Mouse (Mus musculus) MEL (cell line): ENCODE measurements at regions not wholly inside any gene's neighbourhood (a gene's known extent, or its start where the extent isn't known, plus 50 kb on each side); places are given as distances from the start of the nearest gene placed in this dataset.
A peak's percentile ranks its signal among the peaks of the same experiment; 100 is the strongest.

Source experiments
- DNase-seq: peaks from one replicate; pipeline ENCODE4 v3.0.0; 2011; ENCODE audit warnings: low read depth, low spot score
- H3K27ac ChIP-seq: 2 replicates; pipeline ENCODE4 v1.5.1; 2012; ENCODE audit warnings: low read depth, mild to moderate bottlenecking, control low read depth, low read length, moderate library complexity; ENCODE audit not compliant: control insufficient read depth
- H3K27me3 ChIP-seq, 2 experiments: fragments of 150-350 bp in 1 of 2; sonication (generic) in 1 of 2; 2 replicates each; pipeline ENCODE4 v1.6.1; 2012; ENCODE audit warnings: low read length in 2 of 2, mild to moderate bottlenecking in 2 of 2, improper control_type of control experiment in 1 of 2, moderate library complexity in 1 of 2; ENCODE audit not compliant: insufficient read depth in 2 of 2, control insufficient read depth in 1 of 2
- H3K36me3 ChIP-seq, 2 experiments: 2 replicates each; pipeline ENCODE4 v1.6.1; 2012 to 2014; ENCODE audit warnings: low read length in 2 of 2, improper control_type of control experiment in 1 of 2, inconsistent platforms in 1 of 2, mild to moderate bottlenecking in 1 of 2; ENCODE audit not compliant: insufficient read depth in 2 of 2, control insufficient read depth in 1 of 2
- H3K4me1 ChIP-seq, 2 experiments: fragments of 150-350 bp in 1 of 2; sonication (generic) in 1 of 2; 2 replicates each; pipeline ENCODE4 v1.6.1; 2012; ENCODE audit warnings: low read length in 2 of 2, improper control_type of control experiment in 1 of 2, mild to moderate bottlenecking in 1 of 2; ENCODE audit not compliant: insufficient read depth in 2 of 2, control insufficient read depth in 1 of 2
- H3K4me3 ChIP-seq, 2 experiments: fragments of 150-350 bp in 1 of 2; sonication (generic) in 1 of 2; 2 replicates each; pipeline ENCODE4 v1.5.1; 2012; ENCODE audit warnings: low read depth in 2 of 2, low read length in 2 of 2, mild to moderate bottlenecking in 2 of 2, moderate library complexity in 2 of 2, control low read depth in 1 of 2, improper control_type of control experiment in 1 of 2; ENCODE audit not compliant: control insufficient read depth in 1 of 2, insufficient read depth in 1 of 2
- H3K79me2 ChIP-seq: 2 replicates; pipeline ENCODE4 v1.6.1; 2012; ENCODE audit warnings: mild to moderate bottlenecking, low read length, moderate library complexity; ENCODE audit not compliant: control insufficient read depth, poor library complexity, insufficient read depth
- H3K9ac ChIP-seq: 2 replicates; pipeline ENCODE4 v1.6.1; 2012; ENCODE audit warnings: low read depth, mild to moderate bottlenecking, control low read depth, low read length, moderate library complexity; ENCODE audit not compliant: control insufficient read depth, poor library complexity, severe bottlenecking
- H3K9me3 ChIP-seq: fragments of 150-350 bp; sonication (generic); replicated peaks from 2 replicates; pipeline ENCODE4 v1.6.1; 2012; ENCODE audit warnings: mild to moderate bottlenecking, low read length, improper control_type of control experiment, moderate library complexity; ENCODE audit not compliant: insufficient read depth
- CTCF ChIP-seq, 3 experiments: IDR thresholded peaks in 2 of 3; conservative IDR thresholded peaks in 1 of 3; 2 replicates each; pipeline ENCODE4 v1.5.1; 2011 to 2012; ENCODE audit warnings: low read length in 3 of 3, low read depth in 2 of 3, mild to moderate bottlenecking in 2 of 3, improper control_type of control experiment in 1 of 3, inconsistent platforms in 1 of 3, mixed read lengths in 1 of 3, moderate library complexity in 1 of 3; ENCODE audit not compliant: control insufficient read depth in 1 of 3, insufficient read depth in 1 of 3, poor library complexity in 1 of 3, severe bottlenecking in 1 of 3
- E2F4 ChIP-seq: IDR thresholded peaks from 2 replicates; pipeline ENCODE4 v1.6.1; 2011; ENCODE audit warnings: low read depth, low read length, improper control_type of control experiment, borderline replicate concordance
- GATA1 ChIP-seq: IDR thresholded peaks from 2 replicates; pipeline ENCODE4 v1.6.1; 2011; ENCODE audit warnings: low read depth, low read length, improper control_type of control experiment
- HCFC1 ChIP-seq: IDR thresholded peaks from 2 replicates; pipeline ENCODE4 v1.6.1; 2012; ENCODE audit warnings: low read depth, mild to moderate bottlenecking, inconsistent platforms, low read length, improper control_type of control experiment, moderate library complexity
- MEF2A ChIP-seq: IDR thresholded peaks from 2 replicates; pipeline ENCODE4 v1.6.1; 2014; ENCODE audit warnings: low read depth, mild to moderate bottlenecking, inconsistent platforms, low read length, improper control_type of control experiment; ENCODE audit not compliant: poor library complexity, insufficient replicate concordance, severe bottlenecking; ENCODE audit errors: extremely low read depth
- MXI1 ChIP-seq: IDR thresholded peaks from 2 replicates; pipeline ENCODE4 v1.6.1; 2011; ENCODE audit warnings: mild to moderate bottlenecking, low read depth, low read length, improper control_type of control experiment
- MYB ChIP-seq: IDR thresholded peaks from 2 replicates; pipeline ENCODE4 v1.6.1; 2011; ENCODE audit warnings: mild to moderate bottlenecking, low read depth, low read length, improper control_type of control experiment
- MYC ChIP-seq: IDR thresholded peaks from 2 replicates; pipeline ENCODE4 v1.6.1; 2011; ENCODE audit warnings: low read depth, mild to moderate bottlenecking, low read length, improper control_type of control experiment, moderate library complexity
- NRF1 ChIP-seq: IDR thresholded peaks from 2 replicates; pipeline ENCODE4 v1.6.1; 2014; ENCODE audit warnings: low read depth, mild to moderate bottlenecking, inconsistent platforms, low read length, improper control_type of control experiment, moderate library complexity; ENCODE audit not compliant: poor library complexity, insufficient read depth, severe bottlenecking
- POLR2AphosphoS2 ChIP-seq: IDR thresholded peaks from 2 replicates; pipeline ENCODE4 v1.6.1; 2011; ENCODE audit warnings: low read length, improper control_type of control experiment
- RAD21 ChIP-seq: IDR thresholded peaks from 2 replicates; pipeline ENCODE4 v1.6.1; 2011; ENCODE audit warnings: mild to moderate bottlenecking, low read depth, low read length, improper control_type of control experiment
- SMC3 ChIP-seq: IDR thresholded peaks from 2 replicates; pipeline ENCODE4 v1.6.1; 2011; ENCODE audit warnings: low read depth, low read length, improper control_type of control experiment
- USF2 ChIP-seq, 2 experiments: IDR thresholded peaks; 2 replicates each; pipeline ENCODE4 v1.6.1; 2011 to 2012; ENCODE audit warnings: improper control_type of control experiment in 2 of 2, low read length in 2 of 2, borderline replicate concordance in 1 of 2, inconsistent platforms in 1 of 2, low read depth in 1 of 2, mild to moderate bottlenecking in 1 of 2; ENCODE audit not compliant: insufficient read depth in 1 of 2
- ZKSCAN1 ChIP-seq: IDR thresholded peaks from 2 replicates; pipeline ENCODE4 v1.6.1; 2012; ENCODE audit warnings: low read depth, mild to moderate bottlenecking, inconsistent platforms, low read length, improper control_type of control experiment, moderate library complexity
- ZMIZ1 ChIP-seq: IDR thresholded peaks from 2 replicates; pipeline ENCODE4 v1.6.1; 2012; ENCODE audit warnings: low read depth, mild to moderate bottlenecking, inconsistent platforms, low read length, improper control_type of control experiment, moderate library complexity
- ZNF384 ChIP-seq: IDR thresholded peaks from 2 replicates; pipeline ENCODE4 v1.6.1; 2012; ENCODE audit warnings: low read depth, mild to moderate bottlenecking, inconsistent platforms, low read length, improper control_type of control experiment

DNA sequence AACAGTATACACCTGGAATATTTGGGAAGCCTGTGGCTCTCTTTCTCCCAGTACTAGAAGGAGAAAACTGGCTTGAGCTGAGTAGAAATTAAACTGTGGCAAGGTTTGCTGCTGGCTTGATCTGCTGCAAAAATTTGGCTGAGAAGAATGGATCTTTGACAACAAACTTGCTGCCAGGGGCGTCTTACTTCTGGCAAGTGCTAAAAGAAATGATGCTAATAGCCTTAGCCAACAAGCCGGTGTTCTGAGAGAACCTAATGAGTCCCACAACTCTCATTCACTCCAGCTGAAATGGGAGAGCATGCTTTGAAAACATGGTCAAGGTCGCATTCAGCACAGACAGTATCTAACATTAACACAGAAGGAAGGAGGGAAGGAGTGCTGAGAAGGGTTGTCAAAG, 885.8 kb upstream of the Ddx18 start:
- Histone ChIP-seq H3K4me1 (no peaks in the 10 kb centered on the region), H3K4me3 (no peak overlapping the region), H3K27me3 (no peaks in the 10 kb centered on the region), H3K79me2 (no peaks in the 10 kb centered on the region), H3K9ac (no peak overlapping the region), H3K36me3 (no peaks in the 10 kb centered on the region), H3K27ac (no peak overlapping the region), H3K9me3 (no peaks in the 10 kb centered on the region)
- TF ChIP-seq ZKSCAN1: no peak
- DNase-seq: no peak

DNA sequence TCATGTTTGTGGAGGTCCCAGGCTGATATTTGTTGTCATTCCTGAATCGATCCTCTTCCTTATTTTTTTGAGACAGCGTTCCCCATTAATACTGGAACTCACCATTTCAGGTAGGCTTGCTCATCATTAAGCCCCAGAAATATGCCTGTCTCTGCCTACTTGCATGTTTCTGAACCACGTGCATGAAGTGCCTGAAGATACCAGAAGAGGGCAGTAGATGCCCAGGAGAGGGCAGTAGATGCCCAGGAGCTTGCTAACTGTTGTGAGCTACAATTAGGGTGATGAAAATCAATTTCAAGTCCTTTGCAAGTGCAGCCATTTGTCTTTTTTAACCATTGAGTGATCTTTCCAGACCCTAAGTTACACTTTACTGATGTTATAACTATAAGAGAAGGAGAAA, 871.6 kb upstream of the Ddx18 start:
- Histone ChIP-seq H3K27ac (no peak overlapping the region), H3K4me1 (no peaks in the 10 kb centered on the region), H3K27me3 (no peaks in the 10 kb centered on the region), H3K36me3 (no peaks in the 10 kb centered on the region), H3K9me3 (no peaks in the 10 kb centered on the region), H3K9ac (no peak overlapping the region), H3K4me3 (no peak overlapping the region), H3K79me2 (no peaks in the 10 kb centered on the region)
- DNase-seq: peak; percentile 24
- TF ChIP-seq CTCF (IDR thresholded peaks at IDR 0.05 in 2 of 3, conservative IDR thresholded peaks at IDR 0.05 in 1 of 3; ENCODE audit: control insufficient read depth in 1 of 3, insufficient read depth in 1 of 3, low read depth in 2 of 3, low read length in 3 of 3, poor library complexity in 1 of 3, severe bottlenecking in 1 of 3): peak; percentile 38 to 43 (median 43)
- peak; percentile 37; the same call in 1 of the 2 replicates for TF ChIP-seq SMC3
- TF ChIP-seq GATA1: no peak
- no peak for TF ChIP-seq ZMIZ1
- peak; percentile 55 for TF ChIP-seq RAD21

GRCm38 (mm10) chr1:122423503-122423902, 855.7 kb upstream of the Ddx18 start:
- no peak for DNase-seq
- H3K9ac ChIP-seq: no peak overlapping the region
- no peaks in the 10 kb centered on the region for H3K4me1 ChIP-seq
- H3K36me3 ChIP-seq: no peaks in the 10 kb centered on the region
- H3K9me3 ChIP-seq: no peaks in the 10 kb centered on the region
- H3K27ac ChIP-seq: no peak overlapping the region
- no peaks in the 10 kb centered on the region for H3K79me2 ChIP-seq
- no peaks in the 10 kb centered on the region for H3K27me3 ChIP-seq
- no peak overlapping the region for H3K4me3 ChIP-seq
- TF ChIP-seq RAD21: no peak
- TF ChIP-seq ZNF384: no peak
- no peak for TF ChIP-seq HCFC1
- TF ChIP-seq NRF1: no peak
- TF ChIP-seq MXI1: no peak
- TF ChIP-seq MYC: no peak
- no peak for TF ChIP-seq POLR2AphosphoS2
- TF ChIP-seq E2F4: no peak
- no peak for TF ChIP-seq MYB
- no peak for TF ChIP-seq MEF2A
- TF ChIP-seq GATA1: no peak
- TF ChIP-seq USF2 (IDR thresholded peaks at IDR 0.05; ENCODE audit: borderline replicate concordance in 1 of 2, insufficient read depth in 1 of 2, low read depth in 1 of 2, low read length in 2 of 2): no peak
- no peak for TF ChIP-seq CTCF (IDR thresholded peaks at IDR 0.05 in 2 of 3, conservative IDR thresholded peaks at IDR 0.05 in 1 of 3; ENCODE audit: control insufficient read depth in 1 of 3, insufficient read depth in 1 of 3, low read depth in 2 of 3, low read length in 3 of 3, poor library complexity in 1 of 3, severe bottlenecking in 1 of 3)
